Mouse (Mus musculus) embryonic facial prominence, embryonic 12.5 days (tissue): ENCODE results near the gene Ddi1. TPM values are rescaled to one million over a fixed set of nuclear protein-coding genes. Genes with fewer than 3 reads are reported as not detected.
"Not testable (repeated sequence)": the region's sequence is repeated elsewhere in the genome, so short reads cannot be mapped to it uniquely, and the experiment has no call there.

Source experiments
- ATAC-seq: fragments of 200-750 bp; cut with Nextera tagmentation; 2 replicates; pipeline ENCODE4 v1.8.0; 2017; ENCODE audit not compliant: insufficient number of reproducible peaks, insufficient read depth, low FRiP score, low TSS enrichment
- H3K27ac ChIP-seq: fragments of 300-500 bp; sonication (generic); 2 replicates; pipeline ENCODE4 v1.5.1; 2016; ENCODE audit warnings: mild to moderate bottlenecking
- H3K27me3 ChIP-seq: fragments of 300-500 bp; sonication (generic); 2 replicates; pipeline ENCODE4 v1.6.1; 2016; ENCODE audit warnings: mild to moderate bottlenecking, moderate library complexity
- H3K36me3 ChIP-seq: fragments of 300-500 bp; sonication (generic); 2 replicates; pipeline ENCODE4 v1.6.1; 2016; ENCODE audit warnings: mild to moderate bottlenecking
- H3K4me1 ChIP-seq: fragments of 300-500 bp; sonication (generic); 2 replicates; pipeline ENCODE4 v1.6.1; 2016
- H3K4me2 ChIP-seq: fragments of 300-500 bp; sonication (generic); replicated peaks from 2 replicates; pipeline ENCODE4 v1.6.1; 2016; ENCODE audit warnings: mild to moderate bottlenecking, moderate library complexity
- H3K4me3 ChIP-seq: fragments of 300-500 bp; sonication (generic); 2 replicates; pipeline ENCODE4 v1.5.1; 2016; ENCODE audit warnings: mild to moderate bottlenecking
- H3K9ac ChIP-seq: fragments of 300-500 bp; sonication (generic); 2 replicates; pipeline ENCODE4 v1.6.1; 2016; ENCODE audit warnings: mild to moderate bottlenecking, moderate library complexity
- H3K9me3 ChIP-seq: fragments of 300-500 bp; sonication (generic); 2 replicates; pipeline ENCODE4 v1.6.1; 2016; ENCODE audit warnings: mild to moderate bottlenecking, moderate library complexity
- WGBS: fragments of 180-500 bp; shearing (Covaris S2); methylation state at CpG from one replicate; pipeline ENCODE4 v1.1.7; 2016; 5-methylcytosine and 5-hydroxymethylcytosine counted together
- polyA plus RNA-seq: library from polyadenylated mRNA; unstranded; fragments of >200 nt; fragmentation: Nextera tagmentation; extraction: Ambion mirVana; gene quantifications from 2 replicates; pipeline ENCODE4 v1.2.1, GENCODE M21; 2016

The Ddi1 gene
- polyA plus RNA-seq, 1 experiment from 2014 or later: 0.09 TPM

DNA sequence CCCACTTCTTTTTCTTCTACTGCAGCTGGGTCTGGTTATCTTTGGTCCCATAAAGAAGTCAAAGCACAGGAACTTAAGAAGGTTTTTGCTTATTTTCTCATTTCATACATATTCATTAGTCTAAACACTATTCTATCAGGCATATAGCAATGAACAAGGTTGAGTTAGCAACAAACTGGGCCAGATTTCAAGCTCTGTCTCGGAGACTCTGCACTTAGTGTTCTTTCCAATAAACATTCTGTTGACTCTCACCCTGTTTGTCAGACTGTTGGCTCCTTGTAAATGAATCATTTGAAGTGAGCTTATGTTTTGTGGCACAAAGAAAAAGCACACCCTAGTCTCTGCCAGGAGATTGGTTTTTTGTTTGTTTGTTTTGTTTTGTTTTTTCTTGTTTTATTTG lies 19.3 kb downstream of the Ddi1 start:
- H3K4me2 ChIP-seq: no peak overlapping the region
- no peaks in the 10 kb centered on the region for H3K36me3 ChIP-seq
- 60% methylated on average over 1 of the region's 1 CpGs for WGBS
- no peaks in the 10 kb centered on the region for H3K27me3 ChIP-seq
- ATAC-seq: no peak
- no peak overlapping the region for H3K27ac ChIP-seq
- no peaks in the 10 kb centered on the region for H3K9me3 ChIP-seq
- H3K4me1 ChIP-seq: no peaks in the 10 kb centered on the region
- no peak overlapping the region for H3K9ac ChIP-seq
- no peak overlapping the region for H3K4me3 ChIP-seq

DNA sequence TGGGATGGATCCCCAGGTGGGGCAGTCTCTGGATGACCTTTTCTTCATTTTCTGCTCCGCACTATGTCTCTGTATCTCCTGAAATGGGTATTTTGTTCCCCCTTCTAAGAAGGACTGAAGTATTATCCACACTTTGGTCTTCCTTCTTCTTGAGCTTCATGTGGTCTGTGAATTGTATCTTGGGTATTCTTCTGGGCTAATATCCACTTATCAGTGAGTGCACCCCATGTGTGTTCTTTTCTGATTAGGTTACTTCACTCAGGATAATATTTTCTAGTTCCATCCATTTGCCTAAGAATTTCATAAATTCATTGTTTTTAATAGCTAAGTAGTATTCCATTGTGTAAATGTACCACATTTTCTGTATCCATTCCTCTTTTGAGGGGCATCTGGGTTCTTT lies 33.7 kb downstream of the Ddi1 start:
- H3K4me1 ChIP-seq, H3K9me3 ChIP-seq, H3K27ac ChIP-seq, H3K27me3 ChIP-seq, ATAC-seq, H3K4me3 ChIP-seq, H3K9ac ChIP-seq, H3K36me3 ChIP-seq, H3K4me2 ChIP-seq: not testable (repeated sequence)
- WGBS: 81% methylated on average over 1 of the region's 1 CpGs

DNA sequence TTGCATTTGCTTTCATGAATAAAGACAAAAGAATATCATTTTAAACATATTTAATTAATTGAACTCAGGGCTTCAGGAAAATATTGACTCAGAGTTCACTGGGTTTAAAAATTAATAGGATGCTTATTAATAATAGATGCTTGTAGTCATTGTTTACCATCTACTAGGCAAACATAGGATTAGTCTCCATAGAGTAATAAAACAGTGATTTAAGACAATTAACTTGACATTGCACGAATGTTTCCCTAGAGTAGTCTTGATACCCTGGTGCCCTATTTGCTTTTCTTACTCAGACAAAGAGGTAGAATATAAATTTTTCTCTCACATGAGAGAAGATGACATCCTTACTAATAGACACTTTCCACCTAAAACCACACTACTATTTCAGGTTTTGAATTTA lies 52.1 kb downstream of the Ddi1 start:
- WGBS: 60% methylated on average over 1 of the region's 1 CpGs
- no peaks in the 10 kb centered on the region for H3K9me3 ChIP-seq
- H3K27me3 ChIP-seq: no peaks in the 10 kb centered on the region
- no peaks in the 10 kb centered on the region for H3K4me1 ChIP-seq
- H3K4me2 ChIP-seq: no peak overlapping the region
- no peak overlapping the region for H3K9ac ChIP-seq
- no peak overlapping the region for H3K4me3 ChIP-seq
- H3K27ac ChIP-seq: no peak overlapping the region
- ATAC-seq: no peak
- H3K36me3 ChIP-seq: no peaks in the 10 kb centered on the region

DNA sequence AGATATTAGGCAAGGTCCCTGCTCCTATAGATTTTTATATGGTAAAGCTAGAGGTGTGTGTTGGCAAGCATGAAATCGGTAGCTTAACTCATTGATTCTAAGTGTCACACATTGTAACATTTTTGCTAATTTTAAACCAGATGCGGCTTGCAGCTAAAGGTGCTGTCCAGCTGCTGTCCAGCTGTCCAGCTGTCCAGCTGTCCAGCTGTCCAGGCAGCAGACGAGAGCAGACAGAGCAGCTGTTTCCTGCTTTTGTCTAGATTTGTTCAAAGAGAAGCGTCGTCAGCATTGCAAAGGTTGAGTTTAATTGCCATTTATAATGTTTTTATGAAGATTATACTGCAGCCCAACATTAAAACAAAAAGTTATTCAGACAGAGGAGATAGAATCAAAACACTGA lies 56.8 kb downstream of the Ddi1 start:
- WGBS: 63% methylated on average over 5 of the region's 5 CpGs
- Histone ChIP-seq H3K36me3 (no peaks in the 10 kb centered on the region), H3K4me1 (no peaks in the 10 kb centered on the region), H3K27ac (no peak overlapping the region), H3K9ac (no peak overlapping the region), H3K27me3 (no peaks in the 10 kb centered on the region), H3K9me3 (no peaks in the 10 kb centered on the region), H3K4me2 (no peak overlapping the region), H3K4me3 (no peak overlapping the region)
- no peak for ATAC-seq

Other genes starting within 250 kb of the Ddi1 start
- gene Pdgfd, start 101.3 kb downstream of the Ddi1 start, polyA plus RNA-seq: 6.6 and 8.1 TPM in 2 replicates